Mouse (Mus musculus) adrenal gland, postnatal 10 days (tissue): ENCODE results near the gene Nkapd1. TPM values are rescaled to one million over a fixed set of nuclear protein-coding genes. Genes with fewer than 3 reads are reported as not detected.
"Not testable (repeated sequence)": the region's sequence is repeated elsewhere in the genome, so short reads cannot be mapped to it uniquely, and the experiment has no call there.

Source experiments
- DNase-seq: peaks from one replicate; pipeline ENCODE4 v3.0.0; 2021; ENCODE audit warnings: mixed read lengths
- long read RNA-seq, 2 experiments: library from polyadenylated mRNA; stranded (forward); transcript quantifications; one replicate each; pipeline ENCODE4 v2.0.0; 2021
- total RNA-seq, 2 experiments: library from RNA; stranded (reverse); gene quantifications; 2 replicates each; pipeline ENCODE4 v1.2.3; 2021

Gene Nkapd1
- 10 to 100 TPM; 20.6 to 24.6 TPM for total RNA-seq
- long read RNA-seq, experiment 1, transcript Nkapd1-203 (6 exons, 1,225 nt), result major isoform, 5 of 13 reads
- long read RNA-seq, experiment 1, partial matches to known transcripts, result 2 of 13 reads
- long read RNA-seq, experiment 1, other reads (novel, unspliced or antisense), result 3 of 13 reads
- long read RNA-seq, experiment 2, partial matches to known transcripts, result 1 of 6 reads
- long read RNA-seq, experiment 2, other reads (novel, unspliced or antisense), result 5 of 6 reads

DNA sequence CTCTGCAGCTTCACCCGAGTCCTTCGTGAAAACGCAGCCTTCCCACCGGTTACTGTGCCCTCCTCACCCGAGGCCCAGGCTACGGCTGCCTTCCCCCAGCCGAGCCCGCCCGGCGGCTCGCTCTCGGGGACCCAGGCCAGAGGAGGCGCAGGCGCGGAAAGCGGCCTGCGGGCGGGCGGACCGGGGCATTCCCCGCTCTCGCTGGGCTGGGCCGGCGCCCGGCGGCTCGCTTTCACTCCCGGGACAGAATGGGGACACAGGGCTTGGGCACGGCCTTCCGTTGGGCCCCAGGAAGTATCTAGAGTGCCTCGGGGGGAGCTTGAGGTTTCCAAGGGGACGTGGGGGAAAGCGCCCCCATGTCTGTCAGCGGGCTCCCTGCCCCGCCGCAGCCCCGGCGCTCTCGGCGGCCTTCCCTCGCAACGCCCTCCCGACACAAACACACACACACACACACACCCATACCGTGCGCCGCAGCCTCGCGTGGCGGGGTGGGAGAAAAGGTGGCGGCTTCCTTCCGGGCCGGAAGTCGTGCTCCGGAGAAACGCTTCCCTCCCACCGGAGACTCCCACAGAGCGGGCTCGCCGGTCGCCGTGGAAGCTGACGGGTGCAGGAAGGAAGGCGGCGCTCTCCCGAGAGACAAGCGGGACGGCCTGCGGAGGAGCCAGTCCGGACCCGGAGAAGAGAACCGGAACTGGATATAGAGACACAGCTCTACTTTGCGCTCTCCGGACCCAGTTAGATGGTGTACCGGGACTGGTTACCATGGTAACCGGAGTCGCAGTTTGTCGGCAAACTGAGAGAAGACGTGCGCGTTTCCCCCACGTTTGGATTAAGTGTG lies at the start of gene Nkapd1, which contains the start of gene Pih1d2:
TSS of gene Nkapd1 (minus strand) at position 699 of the 838 bp plus-strand sequence.
TSS of gene Pih1d2 (plus strand) at position 556 of the 838 bp plus-strand sequence.
- peak; percentile 95 for DNase-seq

DNA sequence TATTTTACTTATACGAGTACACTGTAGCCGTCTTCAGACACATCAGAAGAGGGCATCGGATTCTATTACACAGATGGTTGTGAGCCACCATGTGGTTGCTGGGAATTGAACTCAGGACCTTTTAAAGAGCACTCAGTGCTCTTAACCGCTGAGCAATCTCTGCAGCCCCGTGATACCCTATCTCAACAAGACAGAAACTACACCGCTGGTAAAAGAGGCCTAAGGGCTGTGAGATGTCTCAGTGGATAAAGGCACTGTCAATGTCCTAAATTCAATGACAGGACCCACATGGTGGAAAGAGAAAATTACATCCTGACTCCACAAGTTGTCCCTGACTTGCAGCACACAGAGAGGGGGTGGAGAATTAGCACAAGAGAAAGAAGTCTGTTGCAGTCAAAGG lies 49.2 kb upstream of the Nkapd1 start:
- DNase-seq, result no peak

DNA sequence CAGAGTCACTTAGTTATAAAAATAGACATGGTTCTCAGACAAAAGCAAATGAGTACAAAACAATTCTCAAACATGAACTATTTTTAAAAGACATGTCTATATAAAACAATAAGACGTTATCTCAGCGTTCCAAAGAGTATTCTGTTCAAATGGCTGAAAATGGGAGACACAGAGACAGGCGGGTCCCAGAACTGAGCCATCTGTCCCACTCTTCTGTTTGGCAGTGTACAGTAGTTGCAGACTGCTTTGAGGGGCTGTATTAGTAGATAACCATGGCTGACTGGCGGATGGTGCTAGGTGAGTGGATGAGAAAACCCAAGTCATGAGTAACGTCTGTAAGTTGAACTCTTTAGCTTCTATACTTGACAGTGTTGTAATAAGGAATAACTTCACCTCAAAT lies 47.6 kb upstream of the Nkapd1 start:
- DNase-seq, result no peak

DNA sequence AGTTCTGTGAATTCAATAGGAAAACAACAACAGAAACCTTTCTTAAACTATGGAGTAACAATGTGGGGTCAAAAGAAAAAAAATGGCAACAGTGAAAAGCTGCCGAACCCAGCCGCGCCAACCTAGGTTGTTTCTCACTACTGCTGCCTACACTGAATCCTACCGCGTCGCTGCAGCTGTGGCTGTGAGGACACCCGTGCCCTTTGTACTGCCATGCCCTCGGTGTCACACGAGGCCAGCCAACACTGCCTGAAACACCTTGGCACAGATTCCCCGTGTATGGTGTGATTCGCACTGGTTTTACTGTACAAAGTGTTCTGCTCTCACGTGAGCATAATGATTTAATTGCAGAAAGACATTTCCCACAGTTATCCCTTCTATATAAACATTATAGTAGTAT lies 43.2 kb upstream of the Nkapd1 start:
- DNase-seq, result peak; percentile 77

DNA sequence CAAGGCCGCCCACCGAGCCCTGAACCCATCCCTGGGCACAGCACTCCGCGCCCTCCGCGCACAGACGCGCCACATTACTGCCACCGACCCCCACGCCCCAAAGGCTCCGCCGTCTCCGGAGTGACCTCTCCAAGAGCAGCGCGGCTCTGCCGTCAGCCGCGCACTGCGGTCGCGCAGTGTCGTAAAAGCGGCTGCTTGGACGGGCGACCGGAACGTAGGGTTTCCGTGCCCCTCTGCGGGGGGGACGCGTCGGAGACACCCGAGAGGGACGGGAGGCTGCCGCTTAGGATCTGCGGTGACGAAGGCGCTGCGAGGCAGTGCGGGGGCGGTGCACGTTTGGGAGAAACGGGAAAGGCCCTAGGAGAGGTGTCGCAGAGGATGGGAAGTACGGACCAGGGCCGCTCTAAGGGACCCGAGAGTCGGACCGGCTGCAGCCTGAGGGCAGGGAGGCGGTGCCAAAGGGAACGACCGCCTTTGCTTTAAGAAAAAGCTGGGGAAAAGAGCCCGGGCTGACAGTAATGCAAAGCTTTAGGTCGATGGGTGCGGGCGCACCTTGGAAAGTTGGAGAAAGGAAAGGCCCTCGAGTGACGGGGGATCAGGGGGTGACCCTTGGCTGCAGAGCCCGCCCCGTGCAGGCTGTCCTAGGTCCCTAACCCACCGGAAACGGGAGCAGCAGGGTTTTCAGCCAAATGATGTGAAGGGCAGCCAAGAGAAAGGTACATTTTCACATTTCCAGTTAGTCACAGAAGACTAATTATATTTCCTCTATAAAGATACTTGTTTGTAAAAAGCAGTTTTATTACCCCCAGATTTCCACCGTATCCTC lies 42.3 kb upstream of the Nkapd1 start, which contains the start of gene Dlat:
TSS of gene Dlat (minus strand) at position 389 of the 826 bp plus-strand sequence.
- peak; percentile 90 for DNase-seq

DNA sequence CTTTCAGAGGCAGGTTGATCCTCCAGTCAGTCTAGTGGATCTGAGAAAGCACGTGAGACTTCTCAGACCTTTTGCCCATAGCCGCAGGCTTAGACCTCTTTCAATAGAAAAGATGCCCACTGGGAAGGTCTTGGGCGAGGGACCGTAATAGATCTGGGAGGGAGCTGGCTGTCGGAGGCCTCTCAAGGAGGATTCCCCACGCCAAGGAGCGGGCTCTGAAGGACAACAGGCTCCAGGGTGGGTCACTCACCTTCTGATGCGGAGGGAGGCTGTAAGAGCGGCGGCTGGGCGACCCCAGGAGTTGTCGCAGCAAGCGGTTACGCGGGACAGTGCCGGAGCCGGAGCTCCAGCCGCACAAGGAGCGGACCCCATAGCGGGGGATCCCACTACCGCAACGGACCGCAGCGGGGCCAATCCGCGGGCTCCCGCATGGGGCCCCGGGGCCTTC lies 41.7 kb upstream of the Nkapd1 start:
- peak; percentile 39 for DNase-seq

DNA sequence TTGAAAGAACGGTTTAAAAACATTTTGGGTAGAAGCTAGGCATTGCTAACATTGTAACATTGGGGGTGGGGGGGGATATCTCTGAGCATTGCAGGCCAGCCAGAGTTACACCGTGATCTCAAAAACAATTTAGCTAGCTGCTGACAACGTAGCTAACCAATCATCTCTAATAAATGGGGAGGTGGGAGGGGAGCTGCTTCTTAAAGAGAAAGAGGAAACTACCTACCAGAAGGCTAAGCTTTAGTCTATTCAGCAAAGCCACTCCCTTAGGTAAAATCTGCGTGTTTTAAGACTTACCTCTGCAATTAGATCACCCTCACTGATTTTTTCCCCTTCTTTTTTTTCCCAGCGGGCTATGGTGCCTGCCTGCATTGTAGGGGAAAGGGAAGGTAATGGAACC lies 41.1 kb upstream of the Nkapd1 start:
- DNase-seq, result no peak

DNA sequence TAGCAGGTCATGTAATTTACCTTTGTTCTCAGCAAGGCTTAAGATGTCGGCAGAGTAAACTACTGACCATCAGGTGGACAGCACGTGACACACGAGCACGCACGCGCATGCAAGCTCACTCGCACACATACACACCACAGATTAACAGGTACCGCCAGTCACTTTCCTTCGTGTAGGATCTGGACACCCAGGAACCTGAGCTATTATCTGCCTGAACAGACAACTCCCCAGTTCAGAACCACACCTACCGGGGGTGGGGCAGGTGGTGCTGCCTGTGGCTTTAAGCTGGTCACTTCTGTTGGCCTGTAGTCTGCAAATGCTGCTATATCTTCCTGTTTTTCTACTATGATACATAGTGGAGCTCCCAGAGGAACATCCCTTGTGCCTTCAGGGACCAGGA lies 33.2 kb upstream of the Nkapd1 start:
- DNase-seq, result no peak

DNA sequence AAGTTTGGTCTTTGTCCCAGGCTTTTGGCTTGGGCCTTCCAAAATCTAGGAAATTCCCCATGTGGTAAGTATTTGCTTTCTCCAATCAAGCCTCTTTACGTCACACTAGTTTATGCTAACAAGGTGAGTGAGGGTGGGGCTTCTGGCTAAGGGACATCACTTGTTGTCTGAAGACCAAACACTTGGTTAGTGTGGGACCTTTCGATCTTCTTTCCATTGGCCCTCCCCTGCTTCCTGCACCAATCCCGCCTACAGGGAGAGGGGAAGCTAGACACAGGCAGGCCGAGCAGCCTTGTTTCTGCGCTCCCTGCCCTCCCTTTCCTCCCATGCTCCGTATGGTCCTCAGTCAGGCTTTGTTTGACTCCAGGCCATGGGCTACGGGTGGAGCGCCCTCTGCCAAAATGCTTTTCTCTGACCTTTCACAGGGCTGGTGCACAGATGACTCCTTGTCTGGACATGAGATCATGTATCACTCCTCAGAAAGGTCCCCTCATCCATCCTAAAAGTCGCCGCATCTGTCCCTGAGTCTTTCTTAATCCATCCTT lies 29.6 kb upstream of the Nkapd1 start:
- DNase-seq, result no peak

DNA sequence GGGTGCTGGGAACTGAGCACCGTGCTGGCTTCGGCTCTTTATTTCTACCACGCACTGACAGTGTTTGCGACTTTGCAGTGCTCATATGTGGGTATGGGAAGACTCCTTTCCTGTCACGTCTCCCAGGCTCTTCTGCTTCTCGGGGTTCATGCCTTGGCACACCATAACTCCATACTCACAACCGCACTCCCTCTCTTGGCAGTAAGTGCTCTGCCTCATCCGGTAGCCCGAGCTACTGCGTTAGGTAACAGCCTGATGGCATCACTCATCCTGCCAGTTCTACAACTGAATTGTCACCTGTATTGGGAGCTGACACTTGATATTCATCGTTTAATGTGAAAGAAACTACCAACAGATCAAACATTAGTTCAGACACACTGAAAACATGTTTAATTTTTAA lies 17.0 kb upstream of the Nkapd1 start:
- DNase-seq, result no peak

DNA sequence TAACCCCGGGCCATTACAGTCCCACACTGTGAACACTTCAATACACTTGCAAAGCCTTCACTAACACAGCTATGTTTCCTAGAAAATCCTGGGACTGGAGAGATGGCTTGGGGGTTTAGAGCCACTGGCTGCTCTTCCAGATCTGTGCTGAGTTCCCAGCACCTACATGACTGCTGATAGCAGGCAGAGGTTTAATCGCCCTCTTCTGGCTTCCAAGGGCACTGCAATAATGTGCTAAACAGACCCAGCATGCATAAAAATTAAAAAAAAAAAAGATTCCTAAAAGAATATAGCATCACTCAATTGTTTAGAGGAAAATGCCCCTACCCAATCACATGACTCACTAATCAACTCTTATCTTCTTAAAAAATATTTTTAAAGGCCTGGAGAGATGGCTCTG lies 15.8 kb upstream of the Nkapd1 start:
- DNase-seq, result no peak

DNA sequence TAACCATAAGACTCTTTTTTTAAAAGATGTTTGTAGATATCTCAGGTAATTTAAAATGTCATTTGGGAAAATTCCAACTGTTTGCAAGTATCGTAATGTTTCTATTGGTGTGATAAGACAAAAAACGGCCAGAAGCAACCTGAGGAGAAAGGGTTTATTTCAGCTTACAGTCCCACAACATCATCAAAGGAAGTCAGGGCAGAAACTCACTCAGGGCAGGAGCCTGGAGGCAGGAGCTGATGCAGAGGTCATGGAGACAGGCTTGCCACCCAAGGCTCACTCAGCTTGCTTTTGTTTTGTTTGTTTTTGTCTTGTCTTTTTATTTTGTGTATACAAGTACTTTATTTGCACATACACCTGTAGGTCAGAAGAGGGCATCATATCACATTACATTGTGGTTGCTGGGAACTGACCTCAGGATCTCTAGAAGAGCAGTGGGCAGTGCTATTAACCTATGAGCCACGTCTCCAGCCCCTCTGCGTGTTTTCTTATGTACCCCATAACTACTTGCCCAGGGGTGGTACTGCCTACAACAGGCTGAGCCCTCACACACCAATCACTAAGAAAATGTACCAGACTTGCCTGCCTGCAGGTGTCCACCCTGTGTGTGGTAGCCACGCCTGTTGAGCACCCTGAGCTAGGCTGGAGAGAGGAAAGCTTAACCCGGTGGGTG lies 14.9 kb upstream of the Nkapd1 start:
- no peak for DNase-seq

DNA sequence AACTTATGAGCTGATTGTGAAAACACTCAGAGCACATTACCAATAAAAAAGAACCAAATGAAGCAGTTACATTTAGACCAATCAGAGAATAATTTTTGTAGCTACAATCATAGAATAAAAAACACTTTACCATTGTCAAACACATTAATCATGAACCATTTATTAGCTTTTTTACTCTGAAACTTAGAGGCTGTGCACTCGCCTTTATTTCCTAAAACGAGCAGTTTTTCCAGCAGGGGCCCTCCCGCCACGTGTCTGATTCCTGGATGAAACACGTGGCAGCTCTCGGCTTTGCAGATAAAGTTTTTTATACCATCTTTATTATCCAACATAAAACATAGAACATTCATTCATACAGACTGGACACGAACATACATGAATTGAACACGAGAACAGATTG lies 13.6 kb upstream of the Nkapd1 start:
- not testable (repeated sequence) for DNase-seq

DNA sequence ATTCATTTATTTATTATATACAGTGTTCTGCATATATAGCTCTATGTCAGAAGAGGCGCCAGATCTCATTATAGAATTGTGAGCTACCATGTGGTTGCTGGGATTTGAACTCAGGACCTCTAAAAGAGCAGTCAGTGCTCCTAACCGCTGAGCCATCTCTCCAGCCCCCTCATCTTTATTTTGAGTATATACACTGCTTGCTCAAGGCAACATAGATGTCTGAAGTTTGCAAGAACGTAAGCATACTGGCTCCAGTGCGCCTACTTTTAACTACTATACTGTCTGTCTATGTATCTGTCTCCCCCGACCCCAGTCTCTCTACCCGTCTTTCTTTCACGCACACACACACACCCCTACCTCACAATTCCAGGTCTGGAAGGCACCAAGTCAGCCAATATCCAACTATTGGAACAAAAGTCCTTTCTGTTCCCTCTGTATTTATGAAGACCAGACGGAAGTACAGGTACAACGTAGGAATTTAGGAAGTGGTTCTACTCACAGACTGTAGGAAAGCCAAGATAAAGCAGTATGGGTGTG lies 598 bp upstream of the Nkapd1 start:
- no peak for DNase-seq

DNA sequence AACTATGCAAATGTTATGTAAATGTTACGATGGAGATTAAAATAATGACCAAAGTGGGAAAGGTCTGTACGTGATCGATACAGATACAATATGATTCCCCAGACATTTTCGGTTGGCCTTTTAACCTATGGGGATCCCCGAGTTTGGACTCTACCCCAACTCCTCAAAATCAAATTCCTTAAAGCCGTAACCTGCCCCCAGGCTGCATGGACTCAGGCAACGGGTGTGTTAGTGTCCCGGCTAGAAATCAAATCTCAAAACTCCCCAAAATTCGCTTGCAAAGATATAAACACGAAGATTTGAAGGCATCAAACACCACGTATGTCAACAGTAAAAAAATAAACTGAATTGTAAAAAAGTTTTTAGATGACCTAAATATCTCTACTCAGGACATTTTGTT lies 1.1 kb downstream of the Nkapd1 start:
- DNase-seq, result no peak

DNA sequence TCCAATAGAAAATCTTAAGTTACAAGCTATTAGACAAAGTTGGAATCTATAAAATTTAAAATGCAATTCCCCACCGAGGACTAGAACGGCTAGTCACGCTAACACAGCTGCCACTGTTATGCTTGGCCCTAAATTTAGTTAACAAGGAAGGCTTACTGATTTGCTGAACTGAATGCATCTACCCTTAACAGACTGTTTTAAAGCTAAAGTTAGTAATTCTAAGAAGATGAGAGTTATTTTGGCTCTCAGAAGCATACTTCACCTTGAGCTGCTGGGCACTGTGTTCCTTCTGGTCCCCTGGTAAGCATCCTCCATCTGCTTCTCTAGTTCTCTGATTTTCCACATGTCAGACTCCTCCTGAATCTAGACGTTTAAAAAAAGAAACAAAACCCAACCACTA lies 5.1 kb downstream of the Nkapd1 start:
- no peak for DNase-seq

DNA sequence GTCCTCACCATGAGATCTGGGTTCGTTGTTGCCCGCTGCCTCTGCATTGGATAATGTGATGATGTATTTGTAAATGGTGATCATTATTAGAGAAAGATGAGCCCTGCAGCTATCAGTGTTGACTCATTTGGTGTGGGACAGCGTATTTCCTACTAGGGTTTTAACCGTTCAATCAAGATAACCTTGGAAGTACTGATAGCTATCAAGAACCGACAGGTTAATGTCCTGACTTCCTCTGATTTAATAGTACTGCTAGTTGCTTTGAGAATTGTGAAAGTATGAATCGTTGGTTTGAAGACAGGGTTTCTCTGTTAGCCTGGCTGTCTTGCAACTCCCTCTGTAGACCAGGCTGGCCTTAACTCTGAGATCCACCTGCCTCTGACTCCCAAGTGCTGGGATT lies 12.9 kb downstream of the Nkapd1 start:
- no peak for DNase-seq

DNA sequence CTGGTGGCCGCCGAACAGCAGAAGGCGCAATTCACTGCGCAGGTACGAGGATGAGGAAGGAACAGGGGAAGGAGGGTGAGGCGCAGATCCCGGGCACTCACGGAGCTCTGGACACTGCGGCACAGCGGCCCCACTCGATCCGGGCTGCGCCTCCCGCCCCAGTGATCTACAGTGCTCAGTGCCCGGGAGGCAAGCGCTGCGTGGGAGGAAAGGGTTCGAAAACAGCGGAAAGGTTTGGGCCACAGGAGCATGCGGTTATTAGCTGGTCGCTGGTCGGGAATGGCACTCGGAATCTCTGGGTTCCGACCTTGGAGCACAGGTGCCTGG lies 13.3 kb downstream of the Nkapd1 start:
- no peak for DNase-seq

DNA sequence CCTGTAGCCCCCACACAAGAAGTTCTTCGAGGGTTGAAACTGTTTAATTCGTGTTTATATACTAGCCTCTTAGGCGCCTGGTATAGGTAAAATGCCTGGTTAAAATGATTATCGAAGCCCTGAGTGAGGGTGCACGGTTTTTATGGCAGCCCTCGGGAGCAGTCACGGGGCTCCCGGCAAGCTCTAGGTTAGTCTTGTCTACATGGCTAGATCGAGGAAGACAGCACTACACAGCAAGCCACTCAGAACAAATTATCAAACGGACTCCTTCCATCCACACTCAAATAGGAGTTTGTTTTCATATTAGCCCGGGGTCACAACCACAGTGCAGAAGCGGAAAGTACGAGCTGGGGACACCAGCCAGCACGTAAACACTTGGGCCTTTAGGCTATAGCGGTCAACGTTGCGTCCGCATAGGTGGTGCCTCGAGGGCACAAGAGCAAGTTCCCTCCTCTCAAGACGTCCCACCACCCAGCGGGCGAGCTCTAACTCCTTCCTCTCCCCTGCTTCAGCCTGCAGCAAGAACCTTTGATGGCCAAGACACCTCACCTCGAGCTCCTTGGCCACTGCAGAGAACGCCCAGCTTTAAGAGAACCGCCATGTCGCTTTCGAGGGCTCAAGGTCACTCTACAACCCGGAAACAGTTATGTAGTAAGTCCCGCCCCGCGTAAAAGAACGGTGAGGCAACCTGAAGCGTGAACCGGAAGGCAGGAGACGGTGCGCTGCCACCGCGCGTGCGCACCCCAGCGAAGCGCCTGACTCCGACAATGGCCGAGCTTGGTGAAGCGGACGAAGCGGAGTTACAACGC lies 13.9 kb downstream of the Nkapd1 start, which contains the start of the genes Sdhd and Timm8b:
TSS of gene Sdhd (minus strand) at position 624 of the 809 bp plus-strand sequence.
TSS of gene Timm8b (plus strand) at position 722 of the 809 bp plus-strand sequence.
- peak; percentile 95 for DNase-seq

DNA sequence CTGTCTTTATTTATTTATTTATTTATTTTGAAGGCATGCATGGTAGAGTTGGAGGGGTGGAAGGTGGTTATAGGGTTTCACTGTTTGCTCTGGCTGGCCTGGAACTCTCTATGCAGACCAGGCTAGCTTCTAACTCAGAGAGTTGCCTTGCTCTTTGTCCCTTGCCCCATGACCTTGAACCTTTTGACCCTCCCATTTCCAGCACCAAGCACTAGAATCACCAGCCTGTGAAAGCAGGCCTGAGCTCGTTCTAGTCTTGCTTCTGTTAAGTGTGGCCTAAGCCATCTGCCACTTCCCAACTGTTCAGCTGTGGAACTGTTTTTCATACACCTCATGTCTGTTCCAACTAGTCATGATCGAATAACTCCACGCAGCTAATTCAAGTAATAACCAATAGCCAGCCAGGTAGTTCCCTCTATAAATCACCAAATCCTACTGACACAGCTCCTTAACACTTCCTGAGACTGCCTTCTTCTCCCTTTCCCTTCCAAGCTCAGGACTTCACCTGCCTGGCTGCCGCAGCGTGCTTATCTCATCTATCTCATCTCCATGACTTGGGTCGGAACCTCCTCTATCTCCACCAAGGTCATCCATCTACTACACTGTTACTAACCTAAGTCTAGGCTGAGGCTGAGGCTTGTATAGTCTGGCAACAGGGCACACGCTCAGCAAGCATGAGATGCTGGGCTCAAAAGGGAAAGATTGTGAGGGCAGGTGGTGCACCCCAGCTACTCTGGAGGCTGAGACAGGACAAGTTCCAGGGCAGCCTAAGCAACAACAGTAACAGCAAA lies 15.0 kb downstream of the Nkapd1 start:
- DNase-seq, result no peak
